Mouse (Mus musculus) A20 (cell line): ENCODE measurements around the gene Fam172a.

Source experiments
- DNase-seq: peaks from one replicate; pipeline ENCODE4 v3.0.0-alpha.2; 2011; ENCODE audit warnings: low read depth, low spot score

The Fam172a gene

DNA sequence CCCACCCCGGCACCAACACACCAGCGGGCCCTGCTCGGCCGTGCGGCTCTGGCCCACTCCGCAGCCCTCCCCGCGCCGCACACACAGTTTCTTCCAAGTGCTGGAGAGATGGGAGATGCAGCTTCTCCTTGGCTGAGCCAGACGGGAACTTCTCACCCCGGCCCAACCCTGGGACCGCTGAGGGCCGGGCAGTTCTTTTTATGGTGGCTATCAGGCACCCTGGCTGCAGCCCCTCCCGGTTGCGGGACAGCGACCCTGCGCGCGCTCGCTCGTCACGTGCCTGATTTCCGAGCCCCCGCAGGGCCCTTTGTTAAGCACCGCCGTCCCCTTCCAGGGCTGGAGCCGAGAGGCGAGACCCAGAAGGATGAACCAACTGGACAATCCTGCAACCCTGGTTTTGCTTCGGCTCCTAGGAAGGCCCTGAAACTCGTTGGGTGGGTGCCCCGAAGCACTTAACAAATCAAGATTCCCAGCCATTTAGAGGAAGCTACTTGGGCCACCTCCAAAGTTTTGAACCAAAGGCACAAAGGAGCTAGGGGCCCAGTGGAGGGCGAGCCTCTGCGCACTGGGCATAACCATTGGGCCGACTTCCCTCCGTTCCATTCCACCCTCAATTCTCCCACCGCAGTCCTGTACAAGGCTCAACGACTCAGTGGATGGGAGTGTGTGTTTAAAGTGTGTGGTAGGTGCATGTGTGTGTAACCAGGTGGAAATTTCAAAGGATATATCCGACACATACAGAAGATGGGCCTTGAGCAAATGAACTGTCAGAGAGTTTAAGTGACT is 477.7 kb downstream of the Fam172a start:
- DNase-seq: no peak

DNA sequence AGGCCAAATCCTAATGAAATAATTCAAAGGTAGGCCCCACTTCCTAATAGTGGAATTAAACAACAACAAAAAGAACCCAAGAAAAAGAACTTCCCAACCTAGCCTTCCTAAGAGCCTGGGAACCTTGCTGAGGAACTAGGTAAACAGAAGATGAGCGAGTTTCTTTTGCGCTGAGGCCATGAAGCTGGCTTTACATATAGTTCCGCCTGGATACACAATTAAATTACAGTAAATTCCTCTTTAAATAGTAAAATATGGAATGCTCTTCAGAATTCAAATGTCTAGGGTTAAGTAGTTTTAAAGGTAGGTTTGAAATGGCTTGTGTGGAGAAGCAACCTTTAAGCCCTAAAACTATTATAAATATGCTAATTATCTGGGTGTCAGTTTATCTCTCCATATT is 478.4 kb downstream of the Fam172a start:
- no peak for DNase-seq

DNA sequence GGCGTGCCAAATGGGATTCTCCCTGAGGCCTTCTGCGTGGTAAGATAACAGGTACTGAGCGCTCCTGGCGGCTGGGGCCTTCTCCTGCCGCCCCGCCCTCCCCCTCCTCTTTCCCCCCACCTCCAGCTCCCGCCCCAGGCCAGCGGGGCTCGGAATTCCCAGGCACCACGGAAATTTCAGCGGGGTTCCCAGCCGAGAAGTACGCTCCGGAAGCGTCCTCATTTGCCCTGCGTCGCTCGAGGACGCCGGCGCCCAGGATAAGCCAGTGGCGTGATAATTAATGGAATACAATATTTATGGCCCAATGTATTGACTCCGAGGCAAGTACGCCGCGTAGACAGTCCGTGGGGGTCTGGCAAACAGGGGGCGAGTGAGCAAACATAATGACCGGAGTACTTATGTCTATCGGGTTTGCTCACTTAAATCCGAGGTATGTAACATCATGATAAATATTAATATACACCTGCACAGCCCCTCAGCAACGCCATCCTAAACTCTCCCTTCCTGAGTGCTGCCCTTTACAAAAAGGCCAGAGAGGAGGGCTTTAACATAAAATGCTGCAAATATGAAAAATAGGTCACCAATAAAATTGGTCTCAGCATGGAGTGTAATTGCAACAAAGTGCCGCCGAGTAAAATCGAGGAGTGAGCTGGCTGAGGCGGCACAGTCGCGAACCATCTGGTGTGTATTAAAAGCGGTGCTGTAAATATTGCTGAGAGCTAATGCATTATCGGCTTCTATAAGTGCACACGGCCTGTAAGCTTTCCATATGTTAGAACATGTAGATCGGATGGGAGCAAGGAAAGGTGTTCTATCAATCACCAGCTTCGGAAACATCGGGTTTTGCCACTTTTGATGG is 479.5 kb downstream of the Fam172a start:
- DNase-seq: no peak

DNA sequence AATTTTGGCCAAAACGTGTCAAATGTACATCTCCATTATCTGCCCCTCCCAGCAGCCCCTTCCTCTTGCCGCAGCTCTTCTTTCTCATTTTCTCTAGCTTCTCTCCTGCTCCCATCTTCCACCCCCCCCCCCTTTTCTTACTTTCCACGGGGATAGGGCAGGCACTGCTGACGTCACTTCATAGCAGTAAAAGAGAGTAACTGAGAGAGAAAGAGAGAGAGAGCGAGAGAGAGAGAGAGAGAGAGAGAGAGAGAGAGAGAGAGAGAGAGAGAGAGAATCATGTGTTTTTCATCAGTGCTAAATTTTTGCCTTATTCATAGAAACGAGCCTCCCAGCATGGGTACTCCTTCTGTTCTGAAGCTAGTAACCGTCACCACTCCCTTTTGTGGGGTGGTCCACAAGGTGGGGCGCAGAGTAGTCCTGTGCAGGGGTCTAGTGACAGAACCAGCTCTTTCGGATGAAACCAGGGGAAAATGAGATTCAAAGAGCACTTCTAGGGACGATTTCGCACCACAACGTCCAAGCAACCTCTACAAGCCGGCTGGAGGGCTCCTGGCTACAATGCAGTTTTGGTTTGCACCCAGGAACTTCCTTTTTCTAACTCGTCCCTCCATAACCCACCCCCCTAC is 480.2 kb downstream of the Fam172a start:
- DNase-seq: no peak

DNA sequence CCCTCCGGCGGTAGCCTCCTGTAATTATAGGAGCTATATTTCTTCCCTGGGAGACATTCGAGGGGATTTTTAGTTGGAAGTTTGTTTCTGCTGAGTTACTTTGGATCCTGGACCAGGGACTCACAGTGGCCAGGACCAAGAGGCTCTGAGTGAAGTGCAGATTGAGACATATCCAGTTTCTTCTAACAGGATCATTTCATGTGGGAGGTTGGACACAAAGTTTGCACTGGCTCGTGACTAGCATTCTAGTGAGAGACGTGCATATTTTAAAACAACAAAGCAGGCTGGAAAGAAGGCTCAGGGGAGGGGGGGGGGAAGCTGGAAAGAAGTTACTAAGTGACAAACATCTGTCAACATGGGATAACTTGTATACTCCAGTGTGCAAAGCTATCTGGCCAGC is 481.2 kb downstream of the Fam172a start:
- no peak for DNase-seq

DNA sequence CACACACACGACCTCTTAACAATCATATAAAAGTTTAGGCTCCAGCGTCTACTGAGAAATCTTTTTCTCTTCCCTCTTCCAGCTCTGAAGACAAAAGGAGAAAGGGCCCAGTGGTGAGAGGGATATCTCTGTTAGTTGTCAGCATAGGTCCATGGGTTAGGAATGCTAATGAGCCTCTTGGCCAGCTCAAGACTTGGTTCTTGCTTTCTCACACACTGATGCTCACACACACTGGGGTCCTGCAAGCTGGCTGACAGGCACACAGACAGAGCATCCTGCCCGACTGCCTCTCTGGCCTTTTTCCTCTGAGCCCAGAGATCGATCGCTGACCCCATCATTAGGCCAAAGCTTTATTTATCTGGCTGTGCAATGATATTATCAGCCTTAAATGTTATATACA is 482.2 kb downstream of the Fam172a start:
- DNase-seq: no peak

DNA sequence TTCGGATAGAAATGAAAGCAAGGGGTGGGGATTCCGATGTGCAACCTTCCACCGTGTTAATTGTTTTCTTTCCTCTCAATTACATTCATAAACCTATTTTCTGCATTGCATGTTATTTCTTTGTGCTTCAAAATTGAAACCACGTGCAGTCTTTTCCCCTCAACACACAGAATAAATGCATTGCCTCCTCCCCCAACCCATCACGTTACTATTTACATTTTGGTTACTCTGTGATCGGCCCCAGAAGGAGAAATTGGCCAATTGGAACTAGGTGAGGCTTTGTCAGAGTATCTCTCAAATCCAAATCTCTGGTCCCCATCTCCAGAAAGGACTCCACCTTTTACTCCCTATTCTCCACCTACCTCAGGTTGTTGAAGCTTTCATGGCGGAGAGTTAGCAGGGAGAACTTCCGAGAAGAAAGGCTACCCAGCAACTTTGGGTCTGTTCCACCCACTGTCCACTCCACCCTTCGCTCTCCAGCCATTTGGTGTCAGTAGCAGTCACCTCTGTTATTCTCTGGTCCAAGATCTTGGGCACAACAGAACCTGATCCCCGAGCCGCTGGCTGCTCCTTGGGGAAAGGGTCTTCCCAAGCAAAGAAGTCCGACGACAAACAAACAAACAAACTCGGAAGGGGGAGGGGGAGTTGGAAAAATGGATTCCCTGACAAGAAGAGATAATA is 483.1 kb downstream of the Fam172a start:
- no peak for DNase-seq

DNA sequence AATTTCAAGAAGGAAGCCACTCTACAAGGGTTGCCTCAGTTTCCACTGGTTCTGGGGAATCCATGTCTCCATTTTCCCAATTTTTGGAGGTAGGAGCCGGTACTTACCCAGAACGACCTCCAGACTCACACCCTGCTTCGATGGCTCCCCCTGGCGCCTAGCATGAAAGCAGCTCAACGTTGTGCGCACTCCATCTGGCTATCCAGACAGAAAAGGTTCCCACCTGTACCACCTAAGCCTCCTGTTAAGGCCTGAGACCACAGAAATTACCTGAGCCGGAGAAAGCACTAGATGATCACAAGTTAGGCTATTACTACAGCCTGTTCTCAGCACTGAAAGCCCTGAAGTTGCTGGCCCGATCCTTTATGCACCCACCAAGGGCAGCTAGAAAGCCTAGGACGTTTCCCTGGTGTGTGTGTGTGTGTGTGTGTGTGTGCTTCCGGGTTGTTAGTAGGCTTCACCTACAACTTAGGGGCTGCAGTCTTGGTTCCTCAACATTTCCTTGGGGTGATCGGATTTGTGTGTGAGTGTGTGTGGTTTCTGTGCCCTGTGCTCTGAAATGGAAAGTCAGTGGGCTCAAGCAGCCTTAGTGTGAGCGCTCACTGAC is 484.6 kb downstream of the Fam172a start:
- no peak for DNase-seq

DNA sequence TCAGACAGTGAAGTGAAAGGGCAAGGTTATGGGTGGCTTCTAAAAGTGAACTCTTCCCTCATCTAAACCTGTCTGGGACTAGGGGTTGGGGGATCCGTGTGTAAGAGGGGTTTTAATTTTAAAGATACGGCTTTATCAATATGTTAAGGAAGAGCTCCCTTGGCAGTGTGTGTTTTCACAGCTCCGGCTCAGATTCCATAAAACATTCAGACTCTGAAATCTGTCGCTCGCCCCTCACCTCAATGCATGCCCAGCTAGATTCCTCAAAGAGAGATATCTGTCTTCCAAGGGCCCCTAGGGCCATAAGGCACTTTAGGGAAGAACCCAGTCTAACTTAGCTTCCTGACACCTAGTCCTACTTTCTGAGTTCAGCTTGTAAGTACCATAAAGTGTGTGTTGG is 486.0 kb downstream of the Fam172a start:
- DNase-seq: no peak

DNA sequence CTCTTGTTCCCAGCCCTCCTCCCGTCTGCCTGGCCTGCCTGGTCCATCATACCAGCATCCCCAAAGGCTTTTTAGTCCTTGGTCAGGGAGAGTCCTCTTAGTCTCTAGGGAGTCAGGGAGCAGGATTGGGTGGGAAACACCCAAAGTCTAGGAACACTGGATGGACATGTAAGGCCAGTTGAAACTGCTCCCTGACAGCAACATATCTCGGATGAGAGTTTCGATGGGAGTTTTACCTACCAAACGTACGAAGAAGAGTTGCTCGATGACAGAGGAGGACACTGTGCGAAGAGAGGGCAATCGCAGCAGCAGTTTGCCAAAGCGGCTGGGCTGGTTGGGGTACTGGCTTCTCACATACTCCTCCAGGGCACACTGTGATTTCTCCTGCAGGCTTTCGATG is 487.8 kb downstream of the Fam172a start:
- no peak for DNase-seq

DNA sequence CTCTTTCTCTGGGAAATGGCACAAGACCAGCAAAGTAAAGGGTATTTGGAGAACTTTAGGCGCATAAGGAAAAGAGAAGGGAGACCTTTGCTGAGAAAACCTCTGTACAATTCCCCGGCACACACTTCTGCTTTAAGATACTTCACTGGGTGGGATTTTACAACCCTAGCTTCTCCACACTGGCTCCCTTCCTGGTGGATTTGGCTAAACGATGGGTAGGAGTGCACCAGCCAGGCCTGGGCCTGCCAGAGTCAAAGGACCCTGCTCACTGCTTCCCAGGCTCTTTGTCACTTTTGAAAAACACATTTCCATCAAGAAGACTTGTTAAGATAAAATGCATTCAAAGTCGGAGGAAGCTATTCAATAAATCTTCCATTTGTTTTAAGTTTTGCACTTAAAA is 491.4 kb downstream of the Fam172a start:
- no peak for DNase-seq

DNA sequence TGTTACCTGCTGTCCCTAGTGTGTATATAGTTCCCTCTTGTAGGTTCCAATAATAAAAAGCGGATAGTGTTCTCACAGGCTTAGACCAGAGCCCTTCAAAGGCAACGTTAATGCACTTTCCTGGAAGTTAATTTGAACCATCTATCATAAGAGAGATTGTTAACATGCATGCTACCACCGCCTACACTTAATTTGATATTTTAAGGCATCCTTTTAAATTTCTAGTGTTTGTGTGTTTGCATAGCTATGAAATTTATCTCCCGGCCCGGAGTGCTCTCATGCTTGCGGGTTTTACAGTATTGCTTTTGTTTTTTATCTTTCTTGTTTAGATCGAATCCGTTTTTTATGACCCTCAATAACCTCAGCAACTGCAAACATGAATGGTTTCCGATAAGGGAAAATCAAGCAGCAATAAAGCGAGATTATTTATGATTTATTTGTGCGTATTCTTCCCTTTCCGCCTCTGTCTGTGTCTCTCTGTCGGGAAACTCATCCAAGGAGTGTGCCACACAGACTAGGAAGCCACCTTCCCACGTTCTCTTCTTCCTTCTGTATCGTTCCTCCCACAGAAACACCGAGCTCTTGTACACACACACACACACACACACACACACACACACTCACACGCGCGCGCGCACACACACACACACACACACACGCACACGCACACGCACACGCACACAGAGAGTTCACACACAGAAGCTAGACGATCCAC is 492.5 kb downstream of the Fam172a start:
- DNase-seq: no peak

DNA sequence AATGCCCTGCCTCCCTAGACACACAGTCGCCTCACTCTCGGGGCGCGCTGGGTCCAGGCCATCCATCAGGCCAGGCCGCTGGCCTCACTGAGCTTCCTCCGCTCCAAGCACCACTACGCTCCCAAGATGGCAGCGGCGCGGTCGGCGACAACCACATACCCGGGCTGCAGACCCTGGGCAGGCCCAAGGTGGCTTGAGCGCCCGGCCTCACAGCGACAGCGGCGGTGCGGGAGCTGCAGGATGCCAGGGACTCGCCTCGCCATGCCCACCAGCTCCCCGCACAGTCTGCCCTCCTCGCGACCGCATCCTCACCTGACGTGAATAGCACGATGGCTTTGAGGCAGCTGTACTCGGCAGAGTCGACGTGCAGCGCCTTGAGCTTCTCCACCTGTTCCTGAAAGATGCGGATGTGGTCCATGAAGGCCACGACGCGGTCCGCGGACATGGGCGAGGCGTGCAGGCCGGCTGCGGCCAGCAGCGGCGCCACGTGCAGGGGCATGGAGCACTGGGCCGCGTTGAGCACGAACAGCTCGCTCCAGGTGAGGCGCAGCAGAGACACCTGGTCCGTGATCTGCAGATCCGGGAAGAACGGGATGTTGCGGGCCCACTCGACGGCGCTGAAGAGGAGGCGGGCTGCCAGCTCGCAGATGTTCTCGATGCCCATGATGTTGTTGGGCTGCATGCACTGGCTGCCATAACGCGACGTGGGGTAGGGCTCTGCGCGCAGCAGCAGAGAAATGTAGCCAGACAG is 493.2 kb downstream of the Fam172a start:
- DNase-seq: no peak

DNA sequence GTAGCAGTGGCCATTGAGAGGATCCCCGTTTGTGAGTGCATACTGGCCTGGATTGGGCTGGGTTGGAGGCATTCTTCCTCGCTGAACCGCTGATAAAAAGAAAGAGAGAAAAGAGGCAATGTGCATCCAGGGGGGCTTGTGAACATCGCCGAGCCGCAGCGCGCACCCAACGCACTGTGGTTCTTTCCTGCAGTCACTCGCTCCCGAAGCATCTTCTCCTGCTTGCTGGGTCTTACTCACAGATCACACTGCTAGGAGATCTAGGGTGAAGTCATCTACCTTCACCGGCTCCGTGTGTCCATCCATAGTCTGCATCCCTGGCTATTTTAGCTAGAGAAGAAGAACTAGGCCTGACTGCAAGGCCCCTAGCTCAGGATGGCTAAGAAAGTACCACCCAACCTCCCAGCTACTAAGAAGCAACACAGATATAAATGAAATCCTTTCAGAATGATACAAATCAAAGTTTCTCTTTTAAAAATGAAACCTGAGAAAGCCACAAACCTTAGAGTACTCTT is 493.8 kb downstream of the Fam172a start:
- DNase-seq: no peak

DNA sequence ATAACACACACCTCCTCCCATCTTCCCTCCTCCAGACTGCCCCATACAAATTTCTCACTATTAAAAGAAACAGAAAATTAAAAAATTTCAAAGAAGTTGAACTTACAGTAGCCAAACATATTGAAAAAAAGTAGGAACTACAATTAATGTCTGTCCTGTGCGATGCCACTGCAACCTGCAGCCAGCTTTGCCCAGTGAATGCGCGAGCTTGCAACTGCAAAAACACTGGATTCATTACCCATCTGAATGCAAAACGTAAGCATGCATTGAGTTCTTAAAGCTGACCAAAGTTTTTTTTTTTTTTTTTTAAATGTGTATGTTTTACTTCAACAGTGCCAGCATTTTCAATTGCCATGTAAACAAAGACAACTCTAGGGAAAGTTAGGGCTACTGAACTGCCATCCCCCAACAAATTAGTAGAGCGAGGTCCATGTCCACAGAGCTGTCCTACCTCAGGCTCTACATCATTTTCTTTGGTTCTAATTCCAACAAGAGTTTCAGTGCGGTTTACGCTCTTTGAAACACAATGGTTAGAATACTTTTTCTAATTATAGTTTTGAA is 494.5 kb downstream of the Fam172a start:
- DNase-seq: no peak

DNA sequence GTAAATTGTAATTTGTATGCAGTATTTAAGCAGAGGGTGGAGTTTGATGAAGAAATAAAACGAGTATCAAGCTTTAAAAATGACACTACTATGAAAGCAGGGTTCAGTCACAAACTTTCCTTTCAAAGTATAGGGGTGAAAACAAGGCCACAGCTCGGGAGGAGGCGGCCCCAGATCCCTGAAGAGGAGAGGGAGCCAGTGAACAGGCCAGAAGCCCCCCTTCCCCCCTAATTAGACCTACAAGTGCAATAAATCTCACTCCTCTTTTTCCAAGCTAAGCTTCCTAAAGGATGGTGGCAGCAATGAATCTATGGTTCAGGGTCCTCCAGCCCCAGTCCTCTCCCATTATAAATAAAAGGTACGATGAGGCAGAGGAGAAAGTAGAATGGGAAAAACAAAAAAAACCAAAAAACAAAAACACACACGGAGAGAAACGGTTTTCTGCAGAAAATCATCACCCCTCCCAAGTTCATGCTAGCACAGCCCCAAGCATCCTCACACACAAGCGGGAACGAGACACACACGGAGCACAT is 495.5 kb downstream of the Fam172a start:
- DNase-seq: no peak

DNA sequence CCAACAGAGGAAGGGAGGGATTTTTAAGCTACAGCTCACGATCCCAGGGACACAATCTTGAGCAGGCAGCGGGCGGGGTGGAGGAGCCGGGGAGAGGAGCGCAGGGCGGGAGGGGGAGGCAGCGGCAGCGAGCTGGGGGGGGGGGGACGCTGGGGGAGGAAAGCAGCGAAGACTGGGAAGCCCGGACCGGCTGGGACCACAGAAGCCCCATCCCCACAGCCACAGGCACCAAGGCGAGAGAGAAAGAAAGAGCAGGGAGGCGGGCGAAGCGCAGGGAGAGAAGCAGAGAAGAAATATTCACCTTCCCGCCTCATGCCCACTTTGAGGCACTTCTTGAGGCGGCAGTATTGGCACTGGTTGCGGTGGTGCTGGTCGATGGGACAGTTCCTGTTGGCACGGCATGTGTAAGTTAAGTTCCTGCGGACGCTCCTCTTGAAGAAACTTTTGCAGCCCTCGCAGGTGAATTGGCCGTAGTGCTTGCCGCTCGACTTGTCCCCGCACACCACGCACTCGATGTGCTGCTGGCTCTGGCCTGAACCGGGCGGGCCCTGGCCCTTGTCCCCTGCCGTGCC is 496.1 kb downstream of the Fam172a start:
- DNase-seq: no peak

DNA sequence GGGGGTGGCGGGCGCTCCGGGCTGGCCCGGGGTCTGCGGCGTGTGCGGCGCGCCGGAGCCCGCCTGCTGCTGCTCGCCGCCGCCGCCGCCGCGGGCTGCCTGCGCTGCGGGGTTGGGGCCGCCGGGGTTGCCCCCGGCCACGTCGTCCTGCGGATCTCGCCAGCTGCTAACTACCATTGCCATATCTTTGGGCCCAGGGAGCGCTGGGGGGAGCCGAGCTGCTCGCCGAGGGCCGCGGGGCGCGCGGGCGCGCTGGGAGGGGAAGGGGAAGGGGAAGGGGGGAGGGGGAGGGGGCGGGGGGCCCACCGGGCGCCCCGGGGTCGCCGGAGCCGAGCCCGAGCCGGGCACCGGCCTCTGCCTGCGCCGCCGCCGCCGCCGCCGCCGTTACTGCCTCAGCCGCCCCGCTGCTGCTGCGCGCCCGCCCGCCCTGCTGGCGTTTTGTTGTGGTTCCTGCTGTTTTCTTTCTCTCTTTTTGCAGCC is 496.6 kb downstream of the Fam172a start:
- DNase-seq: no peak
